Mouse (Mus musculus) liver, embryonic 15.5 days (tissue): ENCODE results near the gene Rab11fip3. TPM values are rescaled to one million over a fixed set of nuclear protein-coding genes. Genes with fewer than 3 reads are reported as not detected.
A peak's percentile ranks its signal among the peaks of the same experiment; 100 is the strongest.
"Not testable (repeated sequence)": the region's sequence is repeated elsewhere in the genome, so short reads cannot be mapped to it uniquely, and the experiment has no call there.

ENCODE experiments used
- ATAC-seq: fragments of 200-750 bp; cut with Nextera tagmentation; 2 replicates; pipeline ENCODE4 v1.8.0; 2017; ENCODE audit warnings: moderate number of reproducible peaks, mild to moderate bottlenecking, moderate library complexity; ENCODE audit not compliant: insufficient read depth
- H3K27ac ChIP-seq: fragments of 300-500 bp; sonication (generic); replicated peaks from 2 replicates; pipeline ENCODE4 v1.5.1; 2015; ENCODE audit warnings: mild to moderate bottlenecking, inconsistent platforms
- H3K27me3 ChIP-seq: fragments of 300-500 bp; sonication (generic); 2 replicates; pipeline ENCODE4 v1.6.1; 2015; ENCODE audit warnings: mild to moderate bottlenecking, inconsistent platforms
- H3K36me3 ChIP-seq: fragments of 300-500 bp; sonication (generic); replicated peaks from 2 replicates; pipeline ENCODE4 v1.6.1; 2015; ENCODE audit warnings: moderate library complexity, mild to moderate bottlenecking, inconsistent platforms
- H3K4me1 ChIP-seq: fragments of 300-500 bp; sonication (generic); replicated peaks from 2 replicates; pipeline ENCODE4 v1.6.1; 2015; ENCODE audit warnings: inconsistent platforms
- H3K4me2 ChIP-seq: fragments of 300-500 bp; sonication (generic); 2 replicates; pipeline ENCODE4 v1.6.1; 2015; ENCODE audit warnings: moderate library complexity, mild to moderate bottlenecking, inconsistent platforms
- H3K4me3 ChIP-seq: fragments of 300-500 bp; sonication (generic); replicated peaks from 2 replicates; pipeline ENCODE4 v1.5.1; 2015; ENCODE audit warnings: mild to moderate bottlenecking, inconsistent platforms
- H3K9ac ChIP-seq: fragments of 300-500 bp; sonication (generic); 2 replicates; pipeline ENCODE4 v1.6.1; 2015; ENCODE audit warnings: moderate library complexity, mild to moderate bottlenecking, inconsistent platforms
- H3K9me3 ChIP-seq: fragments of 300-500 bp; sonication (generic); replicated peaks from 2 replicates; pipeline ENCODE4 v1.6.1; 2016; ENCODE audit warnings: inconsistent platforms
- WGBS: fragments of 180-500 bp; shearing (Covaris S2); methylation state at CpG from one replicate; pipeline ENCODE4 v1.1.7; 2015; ENCODE audit warnings: mixed read lengths; ENCODE audit not compliant: insufficient replicate concordance; 5-methylcytosine and 5-hydroxymethylcytosine counted together
- polyA plus RNA-seq: library from polyadenylated mRNA; unstranded; fragments of >200 nt; fragmentation: Nextera tagmentation; extraction: Ambion mirVana; gene quantifications from 2 replicates; pipeline ENCODE4 v1.2.1, GENCODE M21; 2015

The Rab11fip3 gene
- 2.1 and 2.3 TPM in 2 replicates for polyA plus RNA-seq

- Histone ChIP-seq H3K27ac (no peak within 1 kb of the TSS), H3K27me3 (peaks cover 76% of the 10 kb centered on the region)
- under 1% methylated on average over 94 of the region's 94 CpGs for WGBS
Observed at GRCm38 (mm10) chr17:26068831-26069739, at the start of gene Rab11fip3. Gene Rab11fip3 (minus strand): TSS chr17:26069555.

GRCm38 (mm10) chr17:26116503-26117258 lies 47.3 kb upstream of the Rab11fip3 start:
- Histone ChIP-seq H3K36me3 (no peaks in the 10 kb centered on the region), H3K9me3 (no peaks in the 10 kb centered on the region), H3K27ac (no peak overlapping the region), H3K27me3 (peaks cover 76% of the 10 kb centered on the region), H3K4me2 (no peak overlapping the region), H3K9ac (no peak overlapping the region), H3K4me3 (no peak overlapping the region), H3K4me1 (peaks cover 40% of the 10 kb centered on the region)
- WGBS, result 75% methylated on average over 17 of the region's 17 CpGs
- no peak for ATAC-seq

More at GRCm38 (mm10) chr17:26068831-26069739, at the start of gene Rab11fip3:
- peak within 1 kb of the TSS; percentile 69 for H3K4me3 ChIP-seq
- peaks cover 33% of the 10 kb centered on the region for H3K4me1 ChIP-seq
- ATAC-seq, result peak; percentile 80
- peak within 1 kb of the TSS; percentile 51 for H3K9ac ChIP-seq
- peak within 1 kb of the TSS; percentile 94 for H3K4me2 ChIP-seq
- H3K9me3 ChIP-seq, result no peaks in the 10 kb centered on the region
- H3K36me3 ChIP-seq, result no peaks in the 10 kb centered on the region

DNA sequence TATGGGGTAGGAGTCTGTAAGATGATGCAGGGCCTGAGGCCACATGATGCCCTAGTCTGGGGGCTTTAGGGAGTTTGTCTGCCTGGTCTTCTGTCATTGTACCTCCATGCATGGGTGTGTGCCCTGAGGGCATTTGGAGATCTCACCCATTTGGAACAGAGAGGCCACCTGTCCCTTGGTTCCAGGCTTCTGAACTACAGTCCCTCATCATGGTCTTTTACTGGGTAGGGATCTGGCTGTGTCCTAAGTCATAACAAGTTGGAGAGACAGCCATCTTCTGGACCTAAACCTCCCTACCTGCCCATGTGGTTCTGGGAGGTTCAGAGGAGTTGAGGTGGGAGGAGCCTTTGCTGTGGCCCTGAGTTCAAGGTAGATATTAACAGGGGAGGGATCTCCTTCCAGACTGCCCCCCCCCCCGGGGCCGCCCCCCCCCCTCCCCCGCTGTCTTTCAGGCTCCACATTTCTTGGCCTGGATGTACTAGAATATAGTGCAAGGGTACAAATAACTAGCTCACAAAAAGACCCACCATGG lies 46.7 kb upstream of the Rab11fip3 start:
- WGBS, result 30% methylated on average over 3 of the region's 3 CpGs
- Histone ChIP-seq H3K9me3 (no peaks in the 10 kb centered on the region), H3K4me2 (no peak overlapping the region), H3K9ac (no peak overlapping the region), H3K27ac (no peak overlapping the region), H3K36me3 (no peaks in the 10 kb centered on the region), H3K4me1 (peaks cover 40% of the 10 kb centered on the region), H3K27me3 (peaks cover 82% of the 10 kb centered on the region), H3K4me3 (no peak overlapping the region)
- ATAC-seq, result no peak

DNA sequence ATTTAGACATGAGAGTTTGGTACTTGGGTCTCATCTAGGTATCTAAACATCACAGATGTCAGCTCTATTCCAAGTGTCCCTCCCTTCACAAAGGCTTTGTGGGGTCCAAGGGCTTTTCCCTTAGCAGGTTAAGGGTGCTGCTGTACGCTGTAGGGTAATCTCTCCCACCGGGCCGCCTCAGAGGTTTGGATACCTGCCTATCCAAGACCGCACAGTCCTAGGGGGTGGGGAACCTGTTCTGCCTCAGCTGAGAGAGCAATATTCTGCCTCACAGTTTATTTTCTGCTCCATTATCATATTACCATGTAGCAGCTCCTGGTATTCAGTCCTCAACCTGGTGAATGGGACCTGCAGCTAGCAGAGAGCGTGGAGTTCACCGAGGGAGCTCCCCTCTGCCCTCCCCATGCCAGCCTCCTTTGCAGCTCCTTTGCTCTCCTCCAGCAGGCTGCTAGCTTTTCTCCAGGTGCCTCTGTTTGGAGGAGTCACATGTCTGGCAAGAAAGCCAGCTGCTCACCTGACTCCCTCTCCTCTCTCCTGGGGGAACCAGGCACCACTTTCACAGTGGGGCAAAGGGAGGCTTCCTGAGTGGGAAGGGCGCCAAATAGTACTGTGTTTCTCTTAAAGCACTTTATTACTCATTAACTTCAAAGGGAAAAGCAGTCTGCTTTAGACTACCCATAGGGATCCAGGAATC lies 46.0 kb upstream of the Rab11fip3 start:
- no peak overlapping the region for H3K9ac ChIP-seq
- H3K27ac ChIP-seq, result no peak overlapping the region
- H3K4me1 ChIP-seq, result peaks cover 37% of the 10 kb centered on the region
- ATAC-seq, result no peak
- H3K9me3 ChIP-seq, result no peaks in the 10 kb centered on the region
- H3K4me3 ChIP-seq, result no peak overlapping the region
- WGBS, result 72% methylated on average over 7 of the region's 7 CpGs
- H3K4me2 ChIP-seq, result no peak overlapping the region
- peaks cover 89% of the 10 kb centered on the region for H3K27me3 ChIP-seq
- H3K36me3 ChIP-seq, result no peaks in the 10 kb centered on the region

GRCm38 (mm10) chr17:26114461-26114860 lies 45.1 kb upstream of the Rab11fip3 start:
- not testable (repeated sequence) for H3K27ac ChIP-seq, H3K9me3 ChIP-seq, H3K9ac ChIP-seq, ATAC-seq, H3K4me2 ChIP-seq, H3K4me3 ChIP-seq, H3K36me3 ChIP-seq
- Histone ChIP-seq H3K27me3 (peaks cover 95% of the 10 kb centered on the region), H3K4me1 (peaks cover 34% of the 10 kb centered on the region)
- WGBS, result 50% methylated on average over 7 of the region's 7 CpGs

GRCm38 (mm10) chr17:26114061-26114460 lies 44.7 kb upstream of the Rab11fip3 start:
- Histone ChIP-seq H3K36me3 (no peaks in the 10 kb centered on the region), H3K4me2 (peak overlapping the region; percentile 86), H3K4me1 (peaks cover 34% of the 10 kb centered on the region), H3K9me3 (no peaks in the 10 kb centered on the region), H3K9ac (peak overlapping the region; percentile 63; the same call in 1 of the 2 replicates), H3K27me3 (peaks cover 95% of the 10 kb centered on the region), H3K4me3 (peak overlapping the region; percentile 70), H3K27ac (no peak overlapping the region)
- ATAC-seq, result no peak
- WGBS, result 12% methylated on average over 8 of the region's 8 CpGs

- WGBS, result under 1% methylated on average over 62 of the region's 75 CpGs
- H3K27ac ChIP-seq, result no peak within 1 kb of the TSS; the same call in 1 of the 2 replicates
Observed at GRCm38 (mm10) chr17:26113181-26113948, 44.0 kb upstream of the Rab11fip3 start, which contains the start of gene Tmem8. Gene Tmem8 (plus strand): TSS chr17:26113299.

GRCm38 (mm10) chr17:26112751-26113150 lies 43.4 kb upstream of the Rab11fip3 start:
- 13% methylated on average over 14 of the region's 14 CpGs for WGBS
- no peak for ATAC-seq

More at GRCm38 (mm10) chr17:26113181-26113948, 44.0 kb upstream of the Rab11fip3 start, which contains the start of gene Tmem8:
- Histone ChIP-seq H3K4me3 (peak within 1 kb of the TSS; percentile 70), H3K4me1 (peaks cover 34% of the 10 kb centered on the region), H3K36me3 (no peaks in the 10 kb centered on the region), H3K27me3 (peaks cover 90% of the 10 kb centered on the region), H3K9ac (peak within 1 kb of the TSS; percentile 63), H3K4me2 (peak within 1 kb of the TSS; percentile 86), H3K9me3 (no peaks in the 10 kb centered on the region)
- peak; percentile 69 for ATAC-seq

DNA sequence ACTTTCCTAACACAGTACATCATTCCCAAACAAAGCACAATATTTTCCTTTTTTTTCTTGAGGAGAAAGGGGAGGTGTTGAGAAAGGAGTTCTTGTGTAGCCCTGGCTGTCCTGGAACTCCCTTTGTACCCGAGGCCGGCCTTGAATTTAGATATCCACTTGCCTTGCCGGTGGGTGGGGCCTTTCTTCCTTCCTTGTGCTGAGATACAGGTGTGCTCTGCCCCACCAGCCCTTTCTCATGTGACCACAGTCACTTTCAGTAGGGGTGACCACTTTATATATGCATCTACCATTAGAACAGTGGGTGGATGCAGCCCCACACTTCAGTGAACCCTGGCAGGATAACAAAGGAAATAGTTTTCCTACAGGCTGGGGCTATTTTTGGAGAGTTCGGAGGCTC lies 42.4 kb upstream of the Rab11fip3 start:
- Histone ChIP-seq H3K36me3 (no peaks in the 10 kb centered on the region), H3K27ac (no peak overlapping the region), H3K4me1 (peaks cover 34% of the 10 kb centered on the region), H3K4me2 (no peak overlapping the region), H3K4me3 (no peak overlapping the region), H3K9me3 (no peaks in the 10 kb centered on the region), H3K27me3 (peaks cover 75% of the 10 kb centered on the region), H3K9ac (no peak overlapping the region)
- 28% methylated on average over 4 of the region's 4 CpGs for WGBS
- no peak for ATAC-seq

More at GRCm38 (mm10) chr17:26112751-26113150, 43.4 kb upstream of the Rab11fip3 start:
- Histone ChIP-seq H3K27ac (no peak overlapping the region), H3K27me3 (peaks cover 84% of the 10 kb centered on the region), H3K36me3 (no peaks in the 10 kb centered on the region), H3K9ac (peak overlapping the region; percentile 63; the same call in 1 of the 2 replicates), H3K4me1 (peaks cover 34% of the 10 kb centered on the region), H3K4me3 (peak overlapping the region; percentile 70), H3K9me3 (no peaks in the 10 kb centered on the region), H3K4me2 (peak overlapping the region; percentile 86)

GRCm38 (mm10) chr17:26111024-26111423 lies 41.7 kb upstream of the Rab11fip3 start:
- H3K9ac ChIP-seq, result no peak overlapping the region
- 24% methylated on average over 4 of the region's 4 CpGs for WGBS
- no peak overlapping the region for H3K4me2 ChIP-seq
- no peak overlapping the region for H3K27ac ChIP-seq
- H3K4me3 ChIP-seq, result no peak overlapping the region
- no peak for ATAC-seq
- no peaks in the 10 kb centered on the region for H3K36me3 ChIP-seq
- H3K9me3 ChIP-seq, result no peaks in the 10 kb centered on the region
- peaks cover 72% of the 10 kb centered on the region for H3K27me3 ChIP-seq
- peaks cover 33% of the 10 kb centered on the region for H3K4me1 ChIP-seq
